Mouse (Mus musculus): ENCODE measurements at regions not wholly inside any gene's neighbourhood (a gene's known extent, or its start where the extent isn't known, plus 50 kb on each side); places are given as distances from the start of the nearest gene placed in this dataset.
A peak's percentile ranks its signal among the peaks of the same experiment; 100 is the strongest.

DNA sequence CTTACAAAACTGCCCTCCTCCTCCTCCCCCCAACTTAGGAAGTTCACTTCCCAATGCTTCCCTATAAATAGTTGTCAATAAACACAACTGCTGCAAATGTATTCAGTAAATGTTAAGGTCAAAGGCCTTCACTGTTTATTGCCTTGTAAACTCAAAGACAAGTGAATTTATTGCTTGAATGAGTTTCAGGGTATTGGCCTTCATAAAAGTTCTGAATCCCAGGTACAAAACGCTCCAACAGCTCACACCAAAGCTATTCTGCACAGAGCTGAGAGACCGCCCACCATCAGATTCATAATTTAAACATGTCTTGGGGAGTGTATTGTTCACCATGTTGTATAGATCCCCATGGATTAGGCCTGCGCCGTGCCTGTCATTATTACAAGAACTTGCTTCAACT lies 53.9 kb upstream of the Cdkn3 start:
- DNase-seq (ENCODE audit: low read depth), result peak; percentile 12

DNA sequence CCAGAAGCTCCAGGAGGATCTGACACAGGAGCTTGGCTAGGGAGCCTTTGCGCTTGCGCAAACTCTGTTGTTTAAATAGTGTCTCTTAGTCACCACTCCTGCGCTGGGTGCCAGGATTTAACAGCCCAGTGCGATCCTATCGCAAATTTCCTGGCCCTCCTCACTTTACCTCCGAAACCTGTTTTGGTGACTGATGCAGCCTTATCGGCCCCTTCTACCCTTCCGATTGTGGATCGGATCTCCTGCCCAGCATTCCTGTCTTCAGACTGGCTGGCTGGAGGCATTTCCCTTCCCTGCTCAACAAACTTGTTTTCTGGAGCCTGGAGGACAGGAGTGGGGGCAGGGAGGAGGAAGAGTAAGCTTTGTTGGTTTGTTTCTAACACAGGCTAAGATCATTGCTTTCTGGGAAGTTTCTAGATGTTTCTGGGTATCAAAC lies 56.0 kb upstream of the Cdkn3 start:
- peak; percentile 27 for DNase-seq (ENCODE audit: low read depth)

DNA sequence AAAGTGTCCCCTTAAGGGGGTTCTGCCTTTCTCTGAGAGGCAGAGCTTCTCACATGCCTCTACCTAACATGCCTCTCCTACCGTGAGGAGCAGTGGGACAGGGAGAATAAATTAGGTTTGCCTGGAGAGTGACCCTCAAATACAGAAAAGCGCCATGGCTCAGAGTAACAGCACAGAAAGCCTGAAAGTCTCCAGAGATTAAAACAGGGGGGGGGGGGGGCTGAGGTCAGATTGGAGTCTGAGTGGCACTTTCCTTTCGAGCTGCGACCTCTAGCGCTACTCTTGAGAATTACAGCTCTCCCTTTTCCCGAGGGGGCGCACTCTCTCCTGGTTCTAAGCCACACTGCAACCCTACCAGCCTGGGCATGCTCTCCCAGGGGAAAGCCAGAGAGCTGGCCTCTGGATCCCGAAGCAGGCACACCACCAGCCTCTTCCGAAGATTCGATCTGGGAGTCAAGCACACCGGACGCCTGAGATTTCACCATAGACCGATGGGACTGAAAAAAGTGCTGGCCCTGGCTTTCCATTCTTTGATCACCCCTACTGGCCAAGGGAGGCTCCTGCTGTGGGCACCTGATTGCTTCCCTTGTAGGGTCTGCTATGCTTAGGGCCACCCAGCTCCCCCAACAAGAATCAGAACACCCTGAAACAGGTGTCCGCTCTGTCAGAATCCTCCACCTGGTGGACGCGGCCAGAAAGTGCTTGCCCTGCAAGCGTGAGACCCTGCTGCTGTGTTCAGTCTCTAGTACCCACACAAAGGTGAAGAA lies 57.5 kb upstream of the Cdkn3 start:
- DNase-seq (ENCODE audit: low read depth), result no peak

DNA sequence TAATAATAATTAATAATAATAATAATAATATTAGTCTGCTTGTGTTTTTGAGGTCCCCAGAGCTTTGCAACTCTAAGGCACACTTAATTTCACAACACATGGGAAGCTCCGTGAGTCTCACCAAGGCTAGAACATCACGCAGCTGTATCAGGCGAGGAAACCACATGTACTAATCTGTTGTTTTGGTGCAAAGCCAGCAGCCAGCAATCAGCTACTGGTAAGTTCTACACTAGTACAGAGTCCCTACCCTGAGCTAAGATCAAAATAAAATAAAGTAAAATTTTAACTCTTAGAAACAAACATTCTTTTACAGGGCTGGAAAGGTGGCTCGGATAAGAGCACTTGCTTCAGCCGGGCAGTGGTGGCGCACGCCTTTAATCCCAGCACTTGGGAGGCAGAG lies 67.8 kb upstream of the Cdkn3 start:
- no peak for DNase-seq (ENCODE audit: low read depth)

DNA sequence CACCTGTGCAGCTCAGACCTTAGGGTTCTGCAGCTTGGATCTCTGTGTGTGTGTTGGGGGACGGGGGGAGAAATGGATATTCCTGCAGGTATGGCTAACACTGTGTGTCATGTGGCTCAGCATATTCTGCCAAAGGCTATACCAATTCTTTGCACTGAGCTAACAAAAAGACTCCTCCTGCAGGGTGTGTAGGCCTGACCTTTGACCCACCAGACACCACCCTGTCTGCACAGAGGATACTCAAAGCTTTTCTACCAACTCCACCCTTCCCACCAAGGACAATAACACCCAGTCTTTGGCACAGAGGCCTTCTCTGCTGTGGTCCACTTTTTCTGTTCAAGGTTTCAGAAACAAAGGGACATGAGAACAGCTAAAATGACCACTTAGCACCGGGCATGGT lies 68.3 kb upstream of the Cdkn3 start:
- DNase-seq (ENCODE audit: low read depth), result no peak

DNA sequence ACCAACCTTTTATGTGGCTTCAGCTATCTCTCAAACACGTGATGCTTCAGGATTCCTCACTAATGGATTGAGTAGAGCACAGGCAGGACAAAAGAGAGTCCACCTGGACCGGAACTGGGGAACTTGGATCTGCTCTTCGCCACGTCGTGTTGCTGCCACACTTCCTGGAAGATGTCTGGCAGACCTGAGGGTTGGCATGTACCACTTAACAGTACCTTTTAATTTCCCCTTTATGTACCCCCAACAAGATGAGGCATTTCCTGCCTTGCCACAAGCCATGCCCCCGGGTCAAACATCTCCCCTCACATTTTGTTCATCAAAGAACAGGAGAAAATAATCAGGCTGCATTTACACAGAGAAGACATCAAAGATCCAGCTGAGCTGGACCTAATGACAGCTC lies 77.6 kb upstream of the Cdkn3 start:
- no peak for DNase-seq (ENCODE audit: low read depth)

DNA sequence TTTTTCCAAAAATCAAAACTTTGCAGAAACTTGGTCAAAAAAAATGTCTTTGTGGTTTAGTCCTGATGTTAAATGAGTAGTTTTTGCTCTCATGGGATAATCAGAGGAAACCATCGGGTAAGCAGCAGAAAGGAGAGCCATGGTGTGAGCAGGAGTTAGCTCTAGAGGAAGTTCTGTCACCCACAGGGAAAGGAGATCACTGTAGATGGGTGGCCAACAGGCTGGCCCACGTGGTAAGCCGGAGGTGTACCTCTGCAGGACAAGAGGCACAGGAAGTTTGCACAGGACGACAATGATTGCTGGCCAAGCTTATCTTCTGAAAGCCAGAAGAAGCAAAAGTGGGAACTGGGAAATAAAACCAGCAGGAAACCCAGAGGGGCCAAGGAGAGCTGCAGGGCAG lies 81.4 kb upstream of the Cdkn3 start:
- DNase-seq (ENCODE audit: low read depth), result no peak

DNA sequence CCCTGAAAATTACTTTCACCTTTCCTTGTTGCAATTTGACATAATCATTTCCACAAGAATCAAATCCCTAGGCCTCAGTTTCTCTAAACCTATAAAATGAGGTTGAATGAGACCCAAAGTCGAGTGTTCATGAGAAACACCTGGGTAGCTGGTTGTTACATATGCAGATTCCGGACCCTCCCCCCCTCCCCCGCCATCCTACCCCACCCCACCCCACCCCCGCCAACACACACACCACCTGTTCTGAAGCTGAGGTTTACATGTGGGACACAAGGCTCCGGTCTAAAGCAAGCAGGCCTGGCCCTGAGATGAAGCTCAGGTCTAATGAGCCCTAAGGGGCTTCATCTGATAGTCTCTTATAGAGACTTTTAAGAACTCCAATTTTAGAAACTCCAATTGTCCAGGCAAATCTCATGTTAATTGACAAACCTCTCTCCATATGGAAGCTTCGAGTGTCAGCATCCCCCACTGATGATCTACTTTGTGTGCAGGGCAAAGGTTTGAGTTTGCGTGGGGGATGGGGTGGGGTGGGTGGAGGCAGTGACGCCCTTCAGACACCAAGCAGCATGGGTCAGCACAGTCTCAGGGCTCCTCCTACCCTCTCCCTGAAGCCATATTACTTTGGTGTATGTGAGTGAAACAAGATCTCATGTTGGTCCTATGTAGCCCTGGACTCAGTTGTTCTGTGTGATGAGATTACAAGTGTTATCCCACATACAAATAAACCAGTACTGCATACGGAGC lies 88.7 kb upstream of the Cdkn3 start:
- no peak for DNase-seq (ENCODE audit: low read depth)

DNA sequence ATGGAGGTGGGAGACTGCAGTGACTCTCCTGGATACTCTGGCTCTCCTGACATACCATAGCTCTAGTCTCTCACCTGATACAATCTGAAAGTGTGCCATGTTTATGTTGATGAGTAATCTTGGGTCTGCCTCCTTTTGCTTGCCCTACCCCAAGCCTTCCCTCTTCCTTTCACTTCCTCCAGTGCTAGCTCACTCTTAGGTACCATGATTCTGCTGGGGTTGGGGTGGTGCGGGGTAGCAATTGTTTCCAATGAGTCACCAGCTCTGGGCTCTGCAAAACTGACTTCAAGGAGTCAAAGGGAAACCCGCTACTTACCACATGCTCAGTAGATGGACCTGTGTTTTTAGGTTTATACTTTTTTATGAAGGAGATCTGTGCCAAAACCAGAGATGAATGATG lies 89.3 kb upstream of the Cdkn3 start:
- no peak for DNase-seq (ENCODE audit: low read depth)

DNA sequence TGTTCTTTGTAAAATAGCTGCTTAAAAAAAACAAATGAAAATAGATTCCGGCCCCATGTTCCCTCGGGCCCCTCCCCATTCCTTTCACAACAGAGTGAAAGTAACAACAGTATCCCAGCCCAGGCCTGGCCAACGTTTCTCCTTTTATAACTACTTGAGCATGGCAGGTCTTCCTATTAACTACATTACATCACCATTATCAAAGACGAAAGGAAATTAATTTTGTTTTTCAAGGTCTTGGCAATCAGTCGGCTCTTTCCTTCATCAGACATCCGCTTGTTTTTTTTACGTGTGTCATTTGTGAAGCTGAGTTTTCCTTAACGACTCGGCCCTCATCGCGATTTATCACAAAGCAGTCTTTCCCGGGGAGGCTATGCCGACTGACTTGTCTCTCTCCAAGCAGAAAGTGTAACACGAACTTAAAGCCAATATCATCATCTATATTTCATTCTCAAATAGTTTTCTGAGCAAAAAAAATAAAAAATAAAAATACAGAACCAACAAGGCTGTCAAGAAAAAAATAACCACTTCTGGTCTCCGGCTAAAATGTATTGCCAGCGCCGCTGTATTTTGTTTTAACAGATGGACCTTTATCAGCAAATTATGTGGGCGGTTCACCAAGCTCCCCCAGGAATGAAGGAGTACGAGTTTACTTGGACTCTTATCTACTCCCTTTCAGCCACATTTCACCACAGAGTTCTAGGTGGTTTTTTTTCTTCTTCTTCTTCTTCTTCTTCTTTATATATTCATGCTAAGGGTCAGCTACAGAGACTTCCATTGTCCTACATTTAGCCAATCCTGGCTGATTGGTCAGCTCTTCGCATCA lies 89.9 kb upstream of the Cdkn3 start:
- DNase-seq (ENCODE audit: low read depth), result no peak

DNA sequence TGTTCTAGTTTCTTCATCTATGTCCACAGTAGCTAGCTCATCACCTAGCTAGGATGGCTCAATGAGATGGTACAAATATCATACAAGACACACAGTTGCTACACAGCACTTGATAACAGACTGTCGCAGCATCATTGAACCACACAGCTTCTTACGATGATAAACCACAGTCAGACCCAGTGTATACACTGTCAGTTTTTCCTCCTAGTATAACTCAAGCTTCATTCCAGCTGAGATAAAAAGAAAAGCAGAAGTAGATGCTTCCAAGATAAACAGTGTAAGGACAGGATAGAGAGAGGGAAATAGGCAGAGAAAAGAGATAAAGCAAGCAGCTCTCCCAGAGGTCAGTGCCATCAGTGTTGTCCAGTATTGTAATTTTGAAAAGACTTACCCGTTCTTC lies 92.1 kb upstream of the Cdkn3 start:
- DNase-seq (ENCODE audit: low read depth), result no peak

DNA sequence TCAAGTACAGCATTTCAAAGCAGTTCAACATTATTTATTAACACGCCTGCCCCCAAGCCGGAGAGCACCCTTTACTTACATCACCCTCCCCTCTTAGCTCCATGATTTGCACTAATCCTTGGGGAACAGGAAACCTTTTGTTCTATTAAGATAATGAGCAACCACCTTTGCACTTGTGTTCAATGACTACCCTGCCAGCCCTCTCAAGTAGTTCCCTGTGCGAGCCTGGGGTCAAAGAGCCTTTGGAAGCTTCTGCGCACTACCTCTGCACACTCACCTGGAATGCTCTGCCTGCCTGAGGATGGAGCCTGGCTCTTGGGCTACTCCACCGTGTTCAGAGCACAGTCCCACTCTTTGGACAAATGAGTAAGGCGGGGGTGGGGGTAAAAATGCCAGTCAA lies 96.0 kb upstream of the Cdkn3 start:
- no peak for DNase-seq (ENCODE audit: low read depth)

DNA sequence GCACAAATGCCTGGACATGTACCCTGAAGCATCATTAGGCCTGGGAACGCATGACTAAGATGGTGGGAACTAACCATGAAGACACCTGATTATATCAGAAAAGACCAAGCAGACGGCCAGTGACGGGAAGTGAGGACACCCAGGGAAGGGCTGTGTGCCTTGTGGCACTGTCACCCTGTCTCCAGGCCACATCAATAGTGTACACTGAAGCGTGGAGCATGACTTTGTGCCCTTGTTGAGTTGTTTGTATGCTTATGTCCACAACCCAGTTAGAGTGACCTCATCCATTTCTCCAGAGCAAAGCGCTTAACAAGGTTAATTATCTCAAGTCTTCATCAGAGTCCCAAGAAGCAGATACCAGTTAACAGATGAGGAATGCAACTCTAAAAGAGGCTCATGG lies 96.8 kb upstream of the Cdkn3 start:
- DNase-seq (ENCODE audit: low read depth), result no peak

DNA sequence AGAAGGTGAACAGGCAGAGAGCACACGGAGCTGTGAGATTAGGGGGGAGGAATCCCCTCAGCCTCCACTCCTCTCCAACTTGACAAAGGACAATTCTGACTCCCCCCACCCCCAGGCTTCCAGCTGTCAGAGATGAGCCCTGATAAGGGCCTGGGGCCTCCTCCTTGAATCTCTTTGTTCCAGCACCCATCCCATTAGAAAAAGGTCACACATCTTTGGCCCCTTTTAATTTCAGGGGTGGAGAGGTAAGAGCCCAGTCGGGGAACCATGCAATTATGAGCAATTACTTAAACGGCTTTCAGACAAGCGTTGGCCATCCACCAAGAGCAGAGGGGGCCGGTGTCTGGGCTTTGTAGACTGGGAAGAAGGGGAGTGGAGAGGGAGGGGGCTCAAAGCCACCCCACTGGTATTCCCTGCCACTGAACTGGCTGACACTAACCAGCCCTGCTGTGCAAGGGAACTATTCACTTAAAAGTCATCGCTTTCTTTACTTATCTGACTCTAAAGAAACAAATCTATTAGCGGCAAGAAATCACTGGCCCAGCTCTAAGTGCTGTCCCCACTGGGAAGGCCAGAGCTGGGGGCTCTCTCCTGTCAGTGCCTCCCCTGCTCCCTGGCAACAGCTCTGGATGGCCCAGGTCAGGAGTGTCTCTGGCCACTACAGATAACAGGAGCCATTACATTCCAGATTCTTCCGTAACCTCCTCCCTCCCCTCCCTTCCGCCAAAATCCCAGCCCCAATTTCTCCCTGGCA lies 98.4 kb upstream of the Cdkn3 start:
- DNase-seq (ENCODE audit: low read depth), result no peak

DNA sequence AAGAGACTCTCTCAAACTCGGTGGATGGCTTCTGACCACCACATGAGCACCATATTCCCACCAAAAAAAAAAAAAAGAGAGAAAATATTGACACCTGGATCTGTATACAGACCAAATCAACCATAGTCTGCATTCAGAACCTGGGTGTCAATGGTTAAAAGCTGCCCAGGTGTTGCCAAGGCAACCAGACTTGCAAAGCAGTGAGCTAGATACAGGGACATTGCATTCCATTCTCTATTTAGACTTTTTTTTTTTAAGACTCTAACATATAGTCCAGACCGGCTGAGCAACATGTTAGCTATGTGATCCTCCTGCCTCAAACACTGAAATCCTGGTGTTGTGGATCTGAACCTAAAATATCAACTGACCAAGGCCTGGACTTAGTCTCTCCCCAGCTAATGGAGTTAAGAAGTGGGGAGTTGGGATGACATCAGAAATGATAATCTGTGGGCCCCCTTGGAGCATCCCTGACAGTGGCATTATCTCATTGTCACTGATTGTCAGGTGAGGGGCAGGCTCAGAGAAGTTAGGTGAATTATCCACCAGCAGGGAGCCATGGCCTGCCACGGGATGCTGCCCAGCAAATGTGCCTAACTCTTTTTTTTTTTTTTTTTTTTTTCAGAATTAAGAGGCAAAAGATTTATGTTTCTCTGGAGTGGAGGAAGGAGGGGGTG lies 99.1 kb upstream of the Cdkn3 start:
- DNase-seq (ENCODE audit: low read depth), result no peak

DNA sequence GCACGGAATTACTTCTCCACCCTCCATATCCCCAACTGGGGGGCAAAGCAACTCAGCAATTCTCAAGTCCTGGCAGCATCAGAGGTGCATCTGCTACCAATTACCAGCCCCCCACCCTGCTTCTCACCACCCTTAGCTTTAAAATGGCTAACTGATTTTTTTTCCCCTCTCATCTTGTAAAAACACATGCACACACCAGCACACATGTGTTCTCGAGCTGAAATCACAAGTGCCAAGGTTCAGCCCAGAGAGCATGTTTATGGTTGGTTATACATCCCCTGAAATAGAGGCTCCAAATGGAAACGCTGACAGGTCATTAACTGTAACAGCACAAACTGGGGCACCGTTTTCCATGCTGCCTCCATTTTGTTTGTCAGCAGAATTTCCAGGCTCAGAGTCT lies 101.0 kb upstream of the Cdkn3 start:
- DNase-seq (ENCODE audit: low read depth), result no peak

DNA sequence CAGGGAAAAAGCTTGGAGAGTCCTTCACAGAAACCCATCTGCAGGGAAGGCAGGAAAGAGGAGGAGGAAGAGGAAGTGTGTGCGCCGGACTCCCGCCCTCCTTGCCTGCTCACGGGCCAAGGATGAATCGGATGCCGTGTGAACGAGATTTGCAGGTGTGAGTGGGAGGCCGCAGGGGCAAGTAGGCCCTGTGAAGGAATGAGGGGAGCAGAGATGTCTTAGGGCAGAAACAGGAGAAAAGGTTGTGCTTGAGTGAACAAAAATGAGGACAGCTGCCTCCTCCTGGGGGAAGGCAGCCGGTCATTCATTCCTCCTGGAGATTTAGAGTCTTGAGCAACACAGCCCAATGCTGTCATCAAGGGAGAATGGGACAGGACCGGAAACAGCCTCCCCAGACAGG lies 104.1 kb upstream of the Cdkn3 start:
- no peak for DNase-seq (ENCODE audit: low read depth)

DNA sequence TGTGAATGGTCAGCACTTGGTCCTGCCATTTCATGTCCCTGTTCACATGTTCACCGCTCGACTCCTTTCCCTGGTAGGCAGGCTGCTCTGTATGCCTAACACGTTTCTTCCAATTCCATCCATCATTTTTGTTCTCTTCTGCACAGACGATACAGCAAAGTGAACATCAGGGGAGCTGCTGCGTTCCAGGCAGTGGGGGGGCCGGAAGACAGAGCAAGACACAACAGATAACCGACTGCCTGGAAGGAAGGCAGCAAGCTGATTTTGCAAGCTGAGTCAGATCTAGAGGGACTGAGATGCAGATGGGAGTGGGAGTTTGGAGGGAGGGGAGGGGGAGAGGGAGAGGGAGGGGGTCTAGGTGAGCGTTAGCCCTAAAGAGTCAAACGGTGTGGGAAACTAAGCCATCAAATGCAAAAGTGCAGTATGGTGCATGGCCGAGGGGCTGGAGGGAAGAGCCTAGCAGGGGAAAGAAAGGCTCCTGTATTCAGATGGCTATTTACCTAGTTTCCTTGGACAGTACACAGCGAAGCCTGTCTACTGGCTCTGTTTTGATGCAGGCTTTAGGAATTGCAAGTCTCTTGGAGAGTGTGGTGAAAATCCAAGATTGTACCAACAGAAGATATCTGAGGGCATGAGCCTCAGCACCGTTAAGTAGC lies 112.9 kb upstream of the Cdkn3 start:
- no peak for DNase-seq (ENCODE audit: low read depth)

DNA sequence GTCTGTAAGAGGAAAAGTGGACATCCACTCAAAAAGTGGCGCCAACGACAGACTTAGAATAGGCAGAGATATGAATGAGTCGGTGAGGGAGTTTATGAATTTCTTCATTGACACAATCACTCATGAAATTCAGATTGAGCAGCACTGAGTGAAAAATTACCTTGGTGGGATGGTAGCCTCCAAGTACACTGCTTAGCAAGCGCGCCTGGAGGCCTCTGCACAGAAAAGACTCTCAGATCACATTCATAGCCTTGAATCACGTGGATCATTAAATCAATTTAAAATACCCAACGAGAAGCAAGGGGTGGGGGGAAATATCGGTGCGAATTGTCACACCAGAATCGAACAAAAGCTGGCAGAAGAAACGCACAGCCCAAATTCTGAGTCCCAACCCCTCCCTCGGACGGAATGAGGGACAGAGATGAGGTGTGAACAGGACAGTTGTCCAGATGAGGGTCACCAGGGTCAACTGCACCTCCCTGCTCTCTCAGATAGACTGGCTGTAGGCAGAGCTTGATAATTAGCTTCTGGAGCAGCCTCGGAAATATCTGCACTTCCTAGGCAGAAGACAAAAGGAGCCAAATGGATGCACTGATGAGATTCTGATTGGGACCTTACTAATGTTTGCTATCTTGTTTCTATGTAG lies 113.5 kb upstream of the Cdkn3 start:
- no peak for DNase-seq (ENCODE audit: low read depth)

DNA sequence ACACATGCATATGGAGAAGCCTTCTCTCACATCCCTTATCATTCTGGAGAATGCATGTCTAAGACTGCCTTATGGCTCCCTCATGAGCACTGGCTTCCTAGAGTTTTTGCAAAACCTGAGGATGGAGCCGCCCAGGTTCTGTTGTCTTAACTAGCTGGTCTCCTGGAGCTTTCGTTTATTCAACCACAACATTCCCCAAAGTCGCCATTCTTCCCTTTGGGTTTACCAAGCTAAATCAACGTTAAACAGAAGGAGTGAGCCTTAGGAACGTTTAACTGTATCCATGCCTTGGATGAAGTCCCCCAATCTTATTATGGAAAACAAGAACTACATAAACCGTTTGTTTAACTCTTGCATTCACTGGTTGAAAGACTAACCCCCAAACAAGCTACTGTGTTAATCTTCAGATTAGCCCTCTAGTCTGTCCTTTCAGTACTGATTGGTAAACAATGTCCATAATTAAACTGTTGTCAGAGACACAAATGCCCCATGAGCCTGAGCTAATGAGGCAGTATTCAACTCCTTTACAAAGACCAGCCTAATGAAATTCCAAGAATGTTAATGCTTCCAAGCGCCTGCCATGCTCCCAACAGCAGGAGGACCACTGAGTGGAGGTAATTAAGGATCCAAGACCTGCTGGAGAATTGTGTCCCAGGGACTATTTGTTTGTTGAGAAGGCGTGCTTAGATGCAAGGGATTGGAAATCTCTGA lies 121.1 kb upstream of the Cdkn3 start:
- no peak for DNase-seq (ENCODE audit: low read depth)

All from gonadal fat pad, adult 2 months (tissue).